Mouse (Mus musculus) forebrain, embryonic 14.5 days (tissue): ENCODE measurements around the gene Eif4g3. TPM values are rescaled to one million over a fixed set of nuclear protein-coding genes. Genes with fewer than 3 reads are reported as not detected.

Experiments used
- ATAC-seq: fragments of 200-750 bp; cut with Nextera tagmentation; 2 replicates; pipeline ENCODE4 v1.8.0; 2017; ENCODE audit warnings: mild to moderate bottlenecking, moderate library complexity
- DNase-seq: peaks from one replicate; pipeline ENCODE4 v3.0.0-alpha.2; 2015; ENCODE audit warnings: low spot score
- H3K27ac ChIP-seq: fragments of 300-500 bp; sonication (generic); 2 replicates; pipeline ENCODE4 v1.5.1; 2014; ENCODE audit warnings: low read depth, mild to moderate bottlenecking, control low read depth, low read length, moderate library complexity
- H3K27me3 ChIP-seq: fragments of 300-500 bp; sonication (generic); replicated peaks from 2 replicates; pipeline ENCODE4 v1.6.1; 2014; ENCODE audit warnings: low read length, control low read depth, mixed read lengths; ENCODE audit not compliant: control insufficient read depth, insufficient read depth
- H3K36me3 ChIP-seq: fragments of 300-500 bp; sonication (generic); 2 replicates; pipeline ENCODE4 v1.6.1; 2014; ENCODE audit warnings: low read length, control low read depth; ENCODE audit not compliant: control insufficient read depth, insufficient read depth
- H3K4me1 ChIP-seq: fragments of 300-500 bp; sonication (generic); 2 replicates; pipeline ENCODE4 v1.6.1; 2014; ENCODE audit warnings: antibody characterized with exemption, low read length, control low read depth; ENCODE audit not compliant: control insufficient read depth, insufficient read depth
- H3K4me2 ChIP-seq: fragments of 300-500 bp; sonication (generic); 2 replicates; pipeline ENCODE4 v1.6.1; 2014; ENCODE audit warnings: mild to moderate bottlenecking, control low read depth, low read length
- H3K4me3 ChIP-seq: fragments of 300-500 bp; sonication (generic); 2 replicates; pipeline ENCODE4 v1.5.1; 2014; ENCODE audit warnings: low read depth, low read length, control low read depth
- H3K9ac ChIP-seq: fragments of 300-500 bp; sonication (generic); 2 replicates; pipeline ENCODE4 v1.6.1; 2014; ENCODE audit warnings: mild to moderate bottlenecking, low read length, control low read depth, moderate library complexity
- H3K9me3 ChIP-seq: fragments of 300-500 bp; sonication (generic); replicated peaks from 2 replicates; pipeline ENCODE4 v1.6.1; 2016; ENCODE audit warnings: low read length, control low read depth, mixed read lengths; ENCODE audit not compliant: control insufficient read depth
- WGBS: fragments of 180-500 bp; shearing (Covaris S2); extraction: QIAGEN DNeasy Blood & Tissue Kit; methylation state at CpG from one replicate; pipeline ENCODE4 v1.1.7; 2014; 5-methylcytosine and 5-hydroxymethylcytosine counted together
- polyA plus RNA-seq: library from polyadenylated mRNA; unstranded; fragments of >200 nt; fragmentation: Nextera tagmentation; extraction: Ambion mirVana; gene quantifications from 2 replicates; pipeline ENCODE4 v1.2.1, GENCODE M21; 2014

Eif4g3 gene
- polyA plus RNA-seq, 1 experiment from 2014 or later = 31.6 TPM

- H3K4me3 ChIP-seq = no peak overlapping the region
- H3K27ac ChIP-seq = no peak overlapping the region
- H3K4me2 ChIP-seq = no peak overlapping the region
- ATAC-seq (no peak), DNase-seq (no peak)
- no peaks in the 10 kb centered on the region for H3K4me1 ChIP-seq
- no peaks in the 10 kb centered on the region for H3K9me3 ChIP-seq
- H3K27me3 ChIP-seq = no peaks in the 10 kb centered on the region
- H3K36me3 ChIP-seq = peaks cover 23% of the 10 kb centered on the region
- WGBS = 81% methylated on average over 8 of the region's 8 CpGs
- H3K9ac ChIP-seq = no peak overlapping the region
Observed at GRCm38 (mm10) chr4:138147176-138147575, 154.4 kb downstream of the Eif4g3 start.

- no peak overlapping the region for H3K4me2 ChIP-seq
- WGBS = 88% methylated on average over 4 of the region's 4 CpGs
Observed at GRCm38 (mm10) chr4:138149977-138150376, 157.2 kb downstream of the Eif4g3 start.

GRCm38 (mm10) chr4:138151226-138151625 lies 158.4 kb downstream of the Eif4g3 start:
- H3K9me3 ChIP-seq = no peaks in the 10 kb centered on the region
- DNase-seq (no peak), ATAC-seq (no peak)
- no peak overlapping the region for H3K4me2 ChIP-seq
- no peak overlapping the region for H3K27ac ChIP-seq
- H3K27me3 ChIP-seq = no peaks in the 10 kb centered on the region
- peaks cover 49% of the 10 kb centered on the region for H3K36me3 ChIP-seq
- no peak overlapping the region for H3K4me3 ChIP-seq
- no peaks in the 10 kb centered on the region for H3K4me1 ChIP-seq
- H3K9ac ChIP-seq = no peak overlapping the region
- WGBS = 90% methylated on average over 9 of the region's 9 CpGs

More at GRCm38 (mm10) chr4:138149977-138150376, 157.2 kb downstream of the Eif4g3 start:
- Histone ChIP-seq H3K4me3 (no peak overlapping the region), H3K27me3 (no peaks in the 10 kb centered on the region), H3K9ac (no peak overlapping the region), H3K4me1 (no peaks in the 10 kb centered on the region), H3K9me3 (no peaks in the 10 kb centered on the region), H3K36me3 (peaks cover 48% of the 10 kb centered on the region), H3K27ac (no peak overlapping the region)
- DNase-seq (no peak), ATAC-seq (no peak)

- Histone ChIP-seq H3K4me2 (no peak overlapping the region), H3K9me3 (no peaks in the 10 kb centered on the region), H3K4me1 (no peaks in the 10 kb centered on the region), H3K4me3 (no peak overlapping the region), H3K36me3 (peaks cover 69% of the 10 kb centered on the region), H3K27ac (no peak overlapping the region), H3K27me3 (no peaks in the 10 kb centered on the region), H3K9ac (no peak overlapping the region)
- ATAC-seq = no peak
- WGBS = 51% methylated on average over 3 of the region's 3 CpGs
- peak; percentile 53 for DNase-seq
Observed at GRCm38 (mm10) chr4:138153980-138154379, 161.2 kb downstream of the Eif4g3 start.

- no peak overlapping the region for H3K4me3 ChIP-seq
- no peak for DNase-seq
- no peak overlapping the region for H3K4me2 ChIP-seq
- H3K9ac ChIP-seq = no peak overlapping the region
- H3K27me3 ChIP-seq = no peaks in the 10 kb centered on the region
- peaks cover 7% of the 10 kb centered on the region for H3K4me1 ChIP-seq
- H3K9me3 ChIP-seq = no peaks in the 10 kb centered on the region
- 90% methylated on average over 5 of the region's 5 CpGs for WGBS
- peaks cover 59% of the 10 kb centered on the region for H3K36me3 ChIP-seq
- H3K27ac ChIP-seq = no peak overlapping the region
- ATAC-seq = no peak
Observed at GRCm38 (mm10) chr4:138160918-138161317, 168.1 kb downstream of the Eif4g3 start.

- Histone ChIP-seq H3K4me1 (peaks cover 7% of the 10 kb centered on the region), H3K27ac (no peak overlapping the region), H3K4me2 (no peak overlapping the region), H3K4me3 (no peak overlapping the region), H3K36me3 (peaks cover 62% of the 10 kb centered on the region), H3K9me3 (no peaks in the 10 kb centered on the region), H3K27me3 (no peaks in the 10 kb centered on the region), H3K9ac (no peak overlapping the region)
- WGBS = 85% methylated on average over 3 of the region's 3 CpGs
- no peak for ATAC-seq
- DNase-seq = no peak
Observed at GRCm38 (mm10) chr4:138161550-138161949, 168.7 kb downstream of the Eif4g3 start.

GRCm38 (mm10) chr4:138163836-138164235 lies 171.0 kb downstream of the Eif4g3 start:
- Histone ChIP-seq H3K27me3 (no peaks in the 10 kb centered on the region), H3K4me3 (no peak overlapping the region), H3K4me2 (no peak overlapping the region), H3K9ac (no peak overlapping the region), H3K4me1 (peaks cover 7% of the 10 kb centered on the region), H3K27ac (peak overlapping the region; percentile 41), H3K9me3 (no peaks in the 10 kb centered on the region), H3K36me3 (peaks cover 66% of the 10 kb centered on the region)
- ATAC-seq (no peak), DNase-seq (peak; percentile 36)
- 31% methylated on average over 2 of the region's 2 CpGs for WGBS

GRCm38 (mm10) chr4:138164860-138165259 lies 172.0 kb downstream of the Eif4g3 start:
- peaks cover 7% of the 10 kb centered on the region for H3K4me1 ChIP-seq
- WGBS = 94% methylated on average over 2 of the region's 2 CpGs
- H3K36me3 ChIP-seq = peaks cover 66% of the 10 kb centered on the region
- H3K4me3 ChIP-seq = no peak overlapping the region
- no peak overlapping the region for H3K4me2 ChIP-seq
- H3K27me3 ChIP-seq = no peaks in the 10 kb centered on the region
- no peaks in the 10 kb centered on the region for H3K9me3 ChIP-seq
- H3K27ac ChIP-seq = no peak overlapping the region
- H3K9ac ChIP-seq = no peak overlapping the region
- ATAC-seq (no peak), DNase-seq (no peak)

- H3K27me3 ChIP-seq = no peaks in the 10 kb centered on the region
- peaks cover 7% of the 10 kb centered on the region for H3K4me1 ChIP-seq
- H3K4me3 ChIP-seq = no peak overlapping the region
- ATAC-seq (no peak), DNase-seq (no peak)
- no peaks in the 10 kb centered on the region for H3K9me3 ChIP-seq
- no peak overlapping the region for H3K4me2 ChIP-seq
- H3K9ac ChIP-seq = no peak overlapping the region
- 90% methylated on average over 10 of the region's 10 CpGs for WGBS
- H3K27ac ChIP-seq = no peak overlapping the region
- peaks cover 69% of the 10 kb centered on the region for H3K36me3 ChIP-seq
Observed at GRCm38 (mm10) chr4:138166519-138166918, 173.7 kb downstream of the Eif4g3 start.
